Mouse (Mus musculus): ENCODE results near the gene Pacrg. TPM values are rescaled to one million over a fixed set of nuclear protein-coding genes. Genes with fewer than 3 reads are reported as not detected.

Gene Pacrg
- total and polyA plus RNA-seq, 3 experiments = 0.11 TPM; not detected in 2

DNA sequence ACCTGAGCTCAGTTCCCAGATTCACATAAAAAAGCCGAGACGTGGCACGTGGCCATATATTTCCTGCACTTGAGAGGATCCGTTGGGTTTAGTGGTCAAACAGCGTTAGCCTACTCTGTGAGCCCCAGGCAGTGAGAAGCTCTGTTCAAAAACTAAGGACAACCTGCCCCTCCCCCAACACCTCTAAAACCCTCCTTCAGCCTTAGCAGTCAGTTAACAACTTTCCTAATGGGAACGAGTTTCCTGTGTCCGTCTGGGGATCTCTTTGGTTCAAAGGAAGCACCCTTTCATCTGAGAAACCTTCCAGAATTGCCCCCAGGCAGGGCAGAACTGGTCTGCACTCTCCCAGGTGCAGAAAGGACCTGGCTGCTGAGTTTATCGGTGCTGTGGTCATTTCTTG, 484.4 kb downstream of the Pacrg start:
- TF ChIP-seq GATA1 (IDR thresholded peaks at IDR 0.05; ENCODE audit: borderline replicate concordance, low read length) = no peak
- no peak for TF ChIP-seq POLR2AphosphoS5 (IDR thresholded peaks at IDR 0.05; ENCODE audit: insufficient replicate concordance, low read depth, low read length)
- TF ChIP-seq GATA2 (IDR thresholded peaks at IDR 0.05; ENCODE audit: borderline replicate concordance, low read depth, low read length) = no peak
- TF ChIP-seq CTCF (IDR thresholded peaks at IDR 0.05; ENCODE audit: low read depth, low read length) = no peak
- no peak for TF ChIP-seq TAL1 (conservative IDR thresholded peaks at IDR 0.05; ENCODE audit: low read depth, low read length)
- ATAC-seq (ENCODE audit: extremely low read depth, insufficient number of reproducible peaks, low FRiP score, poor library complexity, severe bottlenecking) (no peak), DNase-seq (ENCODE audit: low spot score) (no peak)

More for the DNA sequence above, 484.4 kb downstream of the Pacrg start:
- Histone ChIP-seq H3K4me3 (ENCODE audit: low read depth, low read length) (no peak overlapping the region), H3K9me3 (replicated peaks) (no peaks in the 10 kb centered on the region), H3K36me3 (replicated peaks) (no peaks in the 10 kb centered on the region), H3K27me3 (ENCODE audit: insufficient read depth, low read length) (no peaks in the 10 kb centered on the region; the same call in 1 of the 2 replicates), H3K4me1 (ENCODE audit: insufficient read depth, low read depth, low read length) (no peaks in the 10 kb centered on the region)

Other genes starting within 250 kb of the Pacrg start
- gene Prkn, start 73 bp upstream of the Pacrg start, total RNA-seq (2014; fragmentation: Nextera tagmentation) = 5.7 and 7.1 TPM in 2 replicates
- 1.9 and 2.3 TPM in 2 replicates for gene Prkn, start 73 bp upstream of the Pacrg start, total RNA-seq (2017)
- gene Prkn, start 73 bp upstream of the Pacrg start, polyA plus RNA-seq (2012) = 0.80 and 0.86 TPM in 2 replicates

All from G1E (cell line).